Mouse (Mus musculus) CD4-positive naive resting alpha-beta T cell, adult 57 days (primary cell): ENCODE data around the gene Lactb. TPM values are rescaled to one million over a fixed set of nuclear protein-coding genes. Genes with fewer than 3 reads are reported as not detected.

Source experiments
- total RNA-seq: library from RNA; stranded (reverse); gene quantifications from one replicate; pipeline ENCODE4 v1.2.4, GENCODE M21; 2023

The Lactb gene
- total RNA-seq = 14.1 TPM

DNA sequence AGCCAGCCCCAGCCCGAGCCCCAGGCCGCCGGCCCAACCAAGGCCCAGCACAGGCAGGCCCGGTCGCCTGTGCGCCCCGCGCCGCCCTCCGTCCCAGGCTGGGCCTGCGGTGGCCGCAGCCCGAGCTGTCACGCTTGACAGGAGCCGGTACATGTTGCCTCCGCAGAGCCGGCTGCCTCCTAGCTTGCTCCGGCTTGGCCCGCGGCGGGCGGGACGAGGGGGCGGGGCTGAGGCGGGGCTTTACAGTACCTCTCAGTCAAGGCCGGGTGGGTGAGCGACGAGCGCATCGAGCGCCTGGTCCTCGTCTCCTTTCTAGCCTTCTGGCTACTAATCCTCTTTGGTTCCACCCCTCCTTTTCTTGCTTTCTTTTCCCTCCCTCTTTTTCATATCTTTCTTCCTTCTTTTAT, at the start of gene Lactb:
Gene Lactb (minus strand): TSS at position 246 of the 407 bp plus-strand sequence.

DNA sequence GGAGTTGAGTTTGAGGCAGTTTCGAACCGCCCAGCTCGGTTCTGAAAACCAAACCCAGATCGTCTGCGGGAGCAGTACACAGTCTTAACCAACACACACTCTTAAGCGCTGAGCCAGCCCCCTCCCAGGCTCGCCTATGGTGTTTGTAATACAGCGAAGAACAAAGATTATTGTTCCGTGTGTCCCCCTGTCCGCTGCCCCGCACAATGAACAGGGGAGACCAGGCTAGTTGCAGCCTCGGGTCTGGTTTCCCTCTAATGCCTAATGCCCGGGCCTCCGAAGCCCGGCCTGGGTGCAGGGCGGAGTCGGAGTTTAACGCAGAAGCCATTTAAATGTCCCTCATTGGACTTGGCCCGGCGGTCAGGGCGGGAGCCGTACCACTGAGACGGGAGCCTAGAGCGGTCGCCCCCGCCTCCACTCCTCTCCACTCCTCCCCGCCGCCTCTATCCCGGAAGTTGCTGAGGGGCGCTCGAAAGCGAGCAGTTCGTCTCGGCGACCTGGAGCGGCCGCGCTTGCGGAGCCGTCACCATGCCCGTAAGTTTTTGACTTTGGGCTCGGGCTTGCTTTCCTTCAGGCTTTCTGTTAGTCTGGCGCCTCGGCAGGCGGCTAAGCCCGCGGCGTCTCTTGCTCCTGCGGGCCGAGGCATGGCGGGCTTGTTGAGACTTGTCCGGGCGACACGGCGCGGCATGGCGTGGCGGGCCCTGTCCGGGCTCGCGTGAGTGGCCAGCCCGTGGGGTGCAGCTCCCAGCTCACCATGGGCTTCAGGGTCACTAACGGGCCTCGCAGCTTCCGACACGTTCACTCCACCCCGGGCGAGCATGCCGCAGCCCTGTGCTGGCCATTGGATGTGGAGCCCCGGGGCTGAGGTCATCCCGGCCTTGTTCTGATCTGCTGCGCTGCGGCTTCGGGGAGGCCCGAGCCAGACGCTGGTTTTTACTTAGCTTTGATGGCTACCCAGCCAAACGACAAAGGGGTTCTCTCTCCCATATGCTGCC, 29.3 kb downstream of the Lactb start, which contains the start of gene Rps27l:
Gene Rps27l (plus strand): TSS at position 440 of the 995 bp plus-strand sequence.

DNA sequence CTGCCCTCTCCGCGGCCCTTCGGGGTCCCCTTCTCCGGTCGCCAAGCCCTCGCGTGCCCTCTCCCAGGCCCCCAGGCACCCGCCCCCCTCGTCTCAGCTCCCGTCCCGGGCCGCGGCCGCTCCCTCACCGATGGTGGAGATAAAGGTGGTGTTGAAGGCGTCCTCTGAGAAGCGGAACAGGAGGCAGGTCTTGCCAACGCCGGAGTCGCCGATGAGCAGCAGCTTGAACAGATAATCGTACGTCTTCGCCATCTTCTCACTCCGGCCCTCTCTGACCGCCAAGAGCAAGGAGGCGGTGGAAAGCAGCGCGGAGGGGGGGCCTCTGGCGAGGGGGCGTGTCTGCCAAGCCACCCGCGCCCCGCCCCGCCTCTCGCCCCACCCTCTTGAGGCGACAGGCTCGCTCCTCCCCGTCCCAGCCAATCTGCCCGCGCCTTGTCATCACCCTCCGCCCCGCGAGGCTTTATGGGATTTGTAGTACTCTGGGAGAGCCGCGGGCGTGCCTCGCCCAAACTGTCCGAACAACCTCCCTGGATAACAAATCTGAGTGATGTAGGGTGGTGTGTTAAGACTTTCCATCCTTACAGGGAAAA, 55.8 kb downstream of the Lactb start, which contains the start of gene Rab8b:
Gene Rab8b (minus strand): TSS at position 306 of the 590 bp plus-strand sequence.

Other genes starting within 250 kb of the Lactb start
- gene Aph1b, start 180.0 kb downstream of the Lactb start, total RNA-seq = 0.98 TPM
- gene Gm10647, start 178.4 kb downstream of the Lactb start, total RNA-seq = 0.27 TPM
- 1.1 TPM for gene Aph1c, start 140.8 kb downstream of the Lactb start, total RNA-seq
- gene Rab8b, start 55.8 kb downstream of the Lactb start, total RNA-seq = 49.6 TPM
- 32.8 TPM for gene Rps27l, start 29.4 kb downstream of the Lactb start, total RNA-seq
- 47.2 TPM for gene Tpm1, start 73.9 kb upstream of the Lactb start, total RNA-seq